Mouse (Mus musculus): ENCODE results near the gene Fbxo22.

DNA sequence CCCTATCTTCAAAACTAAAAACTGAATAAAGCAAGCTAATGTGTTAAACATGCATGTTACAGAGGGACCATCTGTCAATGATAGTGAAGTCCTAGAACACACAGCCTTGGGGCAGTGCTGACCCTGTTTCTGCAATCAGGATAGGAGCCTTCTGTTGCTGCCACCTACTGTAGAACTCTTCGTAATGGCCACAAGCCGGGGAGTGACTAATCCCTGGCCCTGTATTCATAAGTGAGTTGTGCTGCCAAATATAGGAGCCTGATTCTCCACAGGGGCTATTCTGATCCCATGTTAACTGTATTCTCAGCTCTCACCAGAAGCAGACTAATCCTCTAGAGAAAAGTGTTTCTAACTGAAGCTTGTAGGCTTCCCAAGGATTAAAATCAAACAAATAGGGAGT, 9.4 kb upstream of the Fbxo22 start:
- TF ChIP-seq POLR2A (IDR thresholded peaks at IDR 0.05; ENCODE audit: borderline replicate concordance, control insufficient read depth, low read depth, low read length) (no peak), CTCF (IDR thresholded peaks at IDR 0.05; ENCODE audit: control insufficient read depth, insufficient read depth, low read length) (no peak)
